7 mouse cellular contexts compared by ENCODE assay signal in genomic region chr14:75456489-75457220, GRCm38 (mm10). TPM values are rescaled to one million over a fixed set of nuclear protein-coding genes. Genes with fewer than 3 reads are reported as not detected.
DNase-seq lines count a peak whose midpoint lies in the region; ATAC-seq and TF ChIP-seq lines count a peak whose summit lies in the region.

No protein-coding gene starts in this region.

- peak; percentile 77 for DNase-seq in T-cell, adult 2 months (ENCODE audit: low spot score)
- DNase-seq in cerebellum, adult 11 months = peak; percentile 20
- DNase-seq in forebrain, embryonic 14.5 days (ENCODE audit: low spot score) = peak; percentile 88
- peak; percentile 71 for DNase-seq in hindbrain, embryonic 14.5 days (ENCODE audit: low spot score)
- peak; percentile 51 to 54 for DNase-seq in left cerebral cortex, adult 2 months (ENCODE audit: extremely low spot score in 1 of 2, low spot score in 2 of 2)

- peaks cover 33% of the 10 kb centered on the region for H3K4me1 ChIP-seq in forebrain, embryonic 14.5 days (ENCODE audit: control insufficient read depth, insufficient read depth, low read length)
- peaks cover 48% of the 10 kb centered on the region for H3K4me1 ChIP-seq in hindbrain, embryonic 14.5 days (replicated peaks; ENCODE audit: control insufficient read depth, insufficient read depth, low read length)
- H3K4me1 ChIP-seq in midbrain, embryonic 12.5 days = peaks cover 63% of the 10 kb centered on the region
- peaks cover 10% of the 10 kb centered on the region; the same call in 1 of the 2 replicates for H3K4me1 ChIP-seq in stomach, embryonic 16.5 days (ENCODE audit: control insufficient read depth, insufficient read depth, low read length)

- H3K36me3 ChIP-seq in forebrain, embryonic 14.5 days (ENCODE audit: control insufficient read depth, insufficient read depth, low read length) = no peaks in the 10 kb centered on the region
- no peaks in the 10 kb centered on the region for H3K36me3 ChIP-seq in hindbrain, embryonic 14.5 days (replicated peaks; ENCODE audit: control insufficient read depth, insufficient read depth)
- no peaks in the 10 kb centered on the region for H3K36me3 ChIP-seq in midbrain, embryonic 12.5 days
- no peaks in the 10 kb centered on the region for H3K36me3 ChIP-seq in stomach, embryonic 16.5 days (ENCODE audit: control insufficient read depth, insufficient read depth, low read length)

- peak overlapping the region; percentile 93 for H3K27ac ChIP-seq in forebrain, embryonic 14.5 days (ENCODE audit: low read depth, low read length)
- H3K27ac ChIP-seq in hindbrain, embryonic 14.5 days = peak overlapping the region; percentile 82
- H3K27ac ChIP-seq in left cerebral cortex, adult 2 months = peak overlapping the region; percentile 84
- peak overlapping the region; percentile 73 for H3K27ac ChIP-seq in midbrain, embryonic 12.5 days (replicated peaks)
- no peak overlapping the region for H3K27ac ChIP-seq in stomach, embryonic 16.5 days (ENCODE audit: low read length)

- peak; percentile 55 for TF ChIP-seq CTCF in left cerebral cortex, adult 2 months (IDR thresholded peaks at IDR 0.05)

- intact Hi-C loops in left cerebral cortex, adult 2 months (cut with DNase I) = loop anchor here (2.0 to 5.0 kb wide), 4 partner anchors 70 to 266 kb away; partner anchors contain the start of gene Zc3h13

- peak; percentile 59 for ATAC-seq in forebrain, embryonic 14.5 days
- peak; percentile 76 for ATAC-seq in hindbrain, embryonic 14.5 days (ENCODE audit: low FRiP score)
- peak; percentile 73 for ATAC-seq in midbrain, embryonic 12.5 days (ENCODE audit: low FRiP score, low read depth)
- ATAC-seq in stomach, embryonic 16.5 days (ENCODE audit: insufficient read depth, low FRiP score) = no peak; the same call in 1 of the 2 replicates

- H3K4me3 ChIP-seq in forebrain, embryonic 14.5 days (ENCODE audit: low read depth, low read length) = peak overlapping the region; percentile 59
- H3K4me3 ChIP-seq in hindbrain, embryonic 14.5 days (replicated peaks; ENCODE audit: low read length) = peak overlapping the region; percentile 43
- peak overlapping the region; percentile 61 for H3K4me3 ChIP-seq in left cerebral cortex, adult 2 months
- peak overlapping the region; percentile 50 for H3K4me3 ChIP-seq in midbrain, embryonic 12.5 days
- peak overlapping the region; percentile 35 for H3K4me3 ChIP-seq in stomach, embryonic 16.5 days (replicated peaks; ENCODE audit: low read length)

- peak overlapping the region; percentile 78 for H3K9ac ChIP-seq in forebrain, embryonic 14.5 days (ENCODE audit: low read length)
- peak overlapping the region; percentile 62 for H3K9ac ChIP-seq in hindbrain, embryonic 14.5 days
- H3K9ac ChIP-seq in midbrain, embryonic 12.5 days (replicated peaks) = peak overlapping the region; percentile 60
- peak overlapping the region; percentile 47; the same call in 1 of the 2 replicates for H3K9ac ChIP-seq in stomach, embryonic 16.5 days (ENCODE audit: low read length)

- no peaks in the 10 kb centered on the region for H3K9me3 ChIP-seq in forebrain, embryonic 14.5 days (replicated peaks; ENCODE audit: control insufficient read depth, low read length)
- H3K9me3 ChIP-seq in hindbrain, embryonic 14.5 days (ENCODE audit: control insufficient read depth, low read length) = no peaks in the 10 kb centered on the region
- H3K9me3 ChIP-seq in midbrain, embryonic 12.5 days = no peaks in the 10 kb centered on the region
- H3K9me3 ChIP-seq in stomach, embryonic 16.5 days (replicated peaks; ENCODE audit: control insufficient read depth, low read length) = no peaks in the 10 kb centered on the region

- H3K4me2 ChIP-seq in forebrain, embryonic 14.5 days (ENCODE audit: low read length) = peak overlapping the region; percentile 85
- H3K4me2 ChIP-seq in hindbrain, embryonic 14.5 days (replicated peaks) = peak overlapping the region; percentile 89
- H3K4me2 ChIP-seq in midbrain, embryonic 12.5 days (replicated peaks) = peak overlapping the region; percentile 87
- peak overlapping the region; percentile 54 for H3K4me2 ChIP-seq in stomach, embryonic 16.5 days (ENCODE audit: low read depth, low read length)

- under 1% methylated on average over 13 of the region's 13 CpGs for WGBS in forebrain, embryonic 14.5 days
- WGBS in hindbrain, embryonic 14.5 days = 6% methylated on average over 13 of the region's 13 CpGs
- WGBS in midbrain, embryonic 12.5 days = 2% methylated on average over 13 of the region's 13 CpGs
- WGBS in stomach, embryonic 16.5 days = 6% methylated on average over 13 of the region's 13 CpGs

- no peaks in the 10 kb centered on the region for H3K27me3 ChIP-seq in forebrain, embryonic 14.5 days (replicated peaks; ENCODE audit: control insufficient read depth, insufficient read depth, low read length)
- H3K27me3 ChIP-seq in hindbrain, embryonic 14.5 days (ENCODE audit: control insufficient read depth, insufficient read depth, low read length) = no peaks in the 10 kb centered on the region
- peaks cover 11% of the 10 kb centered on the region; the same call in 1 of the 2 replicates for H3K27me3 ChIP-seq in midbrain, embryonic 12.5 days
- 0 out of 2 replicates have a peak, but pooled peaks cover 5% of the 10 kb centered on the region for H3K27me3 ChIP-seq in stomach, embryonic 16.5 days (ENCODE audit: control insufficient read depth, insufficient read depth, low read length)

RNA-seq across cellular contexts. Expression of gene Siah3, which starts 0.9 kb away (rescaled TPM):
- 5.4 and 7.0 TPM in 2 replicates for polyA plus RNA-seq in forebrain, embryonic 14.5 days (2014; fragmentation: Nextera tagmentation; extraction: Ambion mirVana)
- 7.7 and 9.1 TPM in 2 replicates for polyA plus RNA-seq in hindbrain, embryonic 14.5 days (2014; fragmentation: Nextera tagmentation; extraction: Ambion mirVana)
- total RNA-seq in left cerebral cortex, adult 2 months (2021) = 1 to 10 TPM; 8.2 to 8.3 TPM
- polyA plus RNA-seq in midbrain, embryonic 12.5 days (2016; fragmentation: Nextera tagmentation; extraction: Ambion mirVana) = 1.4 and 1.9 TPM in 2 replicates
- 0.10 and 0.12 TPM in 2 replicates for polyA plus RNA-seq in stomach, embryonic 16.5 days (2015; fragmentation: Nextera tagmentation; extraction: Ambion mirVana)

Comparison
In these comparisons a context has a peak if more than half of its experiments do, and no peak if none do; other contexts are left out.
1. DNase-seq: peak in every context shown above with its lines; median percentile 88 in forebrain, embryonic 14.5 days; 77 in T-cell, adult 2 months; 71 in hindbrain, embryonic 14.5 days; 52 in left cerebral cortex, adult 2 months; 20 in cerebellum, adult 11 months.